In genomic region chr7:57529451-57529850, GRCm38 (mm10) we compare ENCODE assay signal across 24 mouse cellular contexts. TPM values are rescaled to one million over a fixed set of nuclear protein-coding genes. Genes with fewer than 3 reads are reported as not detected.
"Had no signal": no experiment of that assay in that cellular context is flagged by ENCODE, and none has a peak within 500 bp of the region (broad histone marks: within the 10 kb centered on the region; RNA-seq: fewer than 3 reads in every experiment).

No protein-coding gene starts in this region.

- H3K9ac ChIP-seq: limb, embryonic 13.5 days; liver, embryonic 12.5 days; liver, embryonic 15.5 days; lung, embryonic 15.5 days; midbrain, embryonic 13.5 days; neural tube, embryonic 13.5 days had no signal

- ATAC-seq: intestine, postnatal 0 days; liver, embryonic 12.5 days; midbrain, embryonic 13.5 days; midbrain, embryonic 16.5 days had no signal

- H3K9me3 ChIP-seq: limb, embryonic 10.5 days; limb, embryonic 13.5 days; liver, embryonic 12.5 days; liver, embryonic 15.5 days; lung, embryonic 15.5 days; midbrain, embryonic 13.5 days; neural tube, embryonic 13.5 days had no signal

- H3K36me3 ChIP-seq: limb, embryonic 10.5 days; limb, embryonic 13.5 days; liver, embryonic 12.5 days; liver, embryonic 15.5 days; lung, embryonic 15.5 days; midbrain, embryonic 13.5 days; neural tube, embryonic 13.5 days had no signal

- DNase-seq: kidney, adult 2 months; kidney, postnatal 25 days; liver; lung, adult 18-20 months; lung, postnatal 10 days; right cerebral cortex, postnatal 4 days; thymus, postnatal 25 days had no signal

- H3K27ac ChIP-seq: kidney, postnatal 0 days; limb, embryonic 10.5 days; limb, embryonic 13.5 days; liver, embryonic 12.5 days; liver, embryonic 15.5 days; lung, embryonic 15.5 days; macrophage; midbrain, embryonic 13.5 days; neural tube, embryonic 13.5 days; stomach, postnatal 0 days had no signal

- H3K27me3 ChIP-seq: limb, embryonic 13.5 days; liver, embryonic 12.5 days; liver, embryonic 15.5 days; lung, embryonic 15.5 days; midbrain, embryonic 13.5 days; neural tube, embryonic 13.5 days had no signal

- H3K4me1 ChIP-seq: limb, embryonic 10.5 days; limb, embryonic 13.5 days; liver, embryonic 12.5 days; liver, embryonic 15.5 days; lung, embryonic 15.5 days; midbrain, embryonic 13.5 days; neural tube, embryonic 13.5 days had no signal

- H3K4me3 ChIP-seq: limb, embryonic 10.5 days; limb, embryonic 13.5 days; liver, embryonic 12.5 days; liver, embryonic 15.5 days; lung, embryonic 15.5 days; midbrain, embryonic 13.5 days; myocyte; neural tube, embryonic 13.5 days had no signal

RNA-seq across cellular contexts. Expression of gene Gabra5, which starts 19.6 kb away (rescaled TPM):
- total RNA-seq: megakaryocyte, adult 5-6 weeks; monocyte, adult 5-6 weeks; neutrophil, adult 5-6 weeks had no signal
- polyA plus RNA-seq: large intestine, adult 2 months; liver, embryonic 15.5 days; lung, embryonic 15.5 days; macrophage; myocyte had no signal
